Mouse (Mus musculus) layer of hippocampus, adult 9-10 months (tissue): ENCODE data around the gene Il1f10.

Source experiments
- DNase-seq: peaks from one replicate; pipeline ENCODE4 v3.0.0; 2022; ENCODE audit warnings: low spot score

Il1f10 gene

GRCm38 (mm10) chr2:24290896-24291295, at the start of gene Il1f10:
Gene Il1f10 (plus strand): TSS chr2:24291196.
- no peak for DNase-seq

DNA sequence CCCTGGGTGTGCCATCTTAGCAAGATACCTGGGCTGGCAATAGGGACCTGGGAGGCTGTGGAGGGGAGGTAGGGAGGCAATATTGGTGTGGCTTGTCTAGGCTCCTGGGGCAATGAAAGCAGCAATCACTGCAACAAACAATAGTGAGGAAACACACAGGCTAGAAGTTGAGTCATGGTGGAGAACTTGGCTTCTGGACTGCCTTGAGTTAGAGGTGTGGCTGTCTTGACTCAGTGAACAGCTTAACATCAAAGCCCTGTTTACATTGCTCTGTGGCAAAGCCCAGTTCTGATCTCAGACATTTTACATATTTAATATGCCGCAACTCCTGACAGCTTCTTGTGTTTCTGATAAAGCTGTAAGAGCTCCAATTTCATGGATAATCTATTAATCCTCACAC, 23.5 kb upstream of the Il1f10 start:
- DNase-seq: no peak

DNA sequence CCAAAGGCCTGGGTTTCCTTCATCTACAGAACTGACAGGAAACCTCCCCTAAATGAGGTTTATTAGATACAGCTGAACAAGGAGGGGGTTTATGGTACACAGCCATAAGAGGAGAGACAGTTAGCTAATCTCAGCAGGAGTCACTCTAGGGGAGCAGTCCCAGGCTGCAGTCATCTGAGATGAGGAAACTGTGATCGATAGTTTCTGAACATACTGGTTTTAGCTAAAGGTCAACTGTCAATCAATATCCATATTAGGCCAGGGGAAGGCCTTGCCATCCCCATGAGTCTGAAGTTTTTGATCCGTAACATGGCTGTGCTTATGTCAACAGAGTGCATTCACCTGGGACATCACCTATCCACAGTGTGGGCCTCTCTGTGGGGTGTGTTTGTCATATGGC, 17.4 kb upstream of the Il1f10 start:
- DNase-seq: no peak

DNA sequence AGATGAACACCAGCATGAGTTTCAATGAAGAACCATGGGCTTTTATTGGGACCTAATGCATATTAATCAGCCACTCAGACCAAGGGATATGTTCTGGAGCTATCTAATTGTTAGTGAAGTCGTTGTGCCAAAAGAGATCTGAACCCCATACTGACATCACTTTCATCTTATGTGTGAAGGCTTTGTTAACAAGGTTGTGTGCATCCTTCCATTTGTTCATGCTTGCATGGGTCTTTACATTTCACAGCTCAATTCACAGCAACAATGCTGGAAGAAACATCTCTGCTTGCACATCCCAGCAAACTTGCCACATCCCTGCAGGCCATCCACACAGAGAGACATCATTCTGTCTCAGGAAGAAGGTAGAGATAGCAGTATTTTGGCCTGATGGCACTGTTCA, 15.8 kb upstream of the Il1f10 start:
- DNase-seq: no peak

GRCm38 (mm10) chr2:24276654-24277053, 14.3 kb upstream of the Il1f10 start, which contains the start of gene Il1f5:
Gene Il1f5 (plus strand): TSS chr2:24276954.
- no peak for DNase-seq

- DNase-seq: no peak
Measured at GRCm38 (mm10) chr2:24294616-24295015, 3.6 kb downstream of the Il1f10 start.

DNA sequence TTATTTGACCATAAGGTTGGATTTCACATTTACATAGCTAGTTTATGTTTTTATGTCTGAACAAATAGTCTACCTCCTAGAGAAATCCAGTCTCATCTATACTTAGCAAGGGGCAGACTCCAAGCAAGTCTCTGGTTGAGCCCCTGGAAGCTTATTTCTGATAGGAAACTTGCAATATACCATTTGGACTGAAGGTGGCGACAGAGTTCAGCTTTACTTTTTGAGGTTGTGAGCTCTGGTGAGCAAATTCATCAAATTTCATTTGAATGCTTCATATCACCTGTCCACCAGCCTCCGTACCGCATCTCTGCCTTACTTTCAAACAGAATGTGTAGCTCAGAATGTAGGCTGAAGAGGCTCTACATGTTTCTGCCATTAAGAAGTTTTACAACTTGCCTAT, 5.8 kb downstream of the Il1f10 start:
- DNase-seq: peak; percentile 3

DNA sequence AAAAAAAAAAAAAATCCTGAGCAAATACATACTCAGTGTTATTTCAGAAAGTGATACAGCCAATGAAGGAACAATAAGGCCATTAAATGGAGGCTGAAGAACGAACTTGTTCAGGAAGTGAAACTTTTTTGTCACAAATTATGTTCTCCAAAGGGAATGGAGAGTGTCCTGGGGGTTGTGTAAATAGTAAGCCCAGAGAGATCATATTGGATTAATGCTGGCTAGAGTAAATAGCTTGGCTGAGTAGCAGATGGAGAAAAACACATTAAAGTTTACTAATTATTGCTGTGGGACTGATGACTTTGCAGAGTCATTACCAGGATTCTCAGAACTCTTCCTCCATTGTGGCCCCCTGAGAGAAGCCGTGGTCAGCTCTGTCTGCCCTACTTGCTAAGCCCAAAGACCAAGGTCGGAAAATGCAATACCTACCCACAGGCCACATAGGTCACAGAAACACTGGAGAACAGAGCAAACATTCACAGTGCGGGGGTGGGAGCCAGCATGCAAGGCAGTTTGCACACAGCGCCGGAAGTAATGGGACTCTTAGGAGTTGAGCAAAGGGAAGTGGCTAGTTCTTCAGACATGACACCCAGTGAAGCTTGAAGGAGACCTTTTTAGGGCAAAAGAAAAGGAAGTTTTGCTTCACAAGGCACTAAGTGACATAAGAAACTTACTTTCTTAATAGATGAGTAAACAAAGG, 20.5 kb downstream of the Il1f10 start:
- DNase-seq: no peak

DNA sequence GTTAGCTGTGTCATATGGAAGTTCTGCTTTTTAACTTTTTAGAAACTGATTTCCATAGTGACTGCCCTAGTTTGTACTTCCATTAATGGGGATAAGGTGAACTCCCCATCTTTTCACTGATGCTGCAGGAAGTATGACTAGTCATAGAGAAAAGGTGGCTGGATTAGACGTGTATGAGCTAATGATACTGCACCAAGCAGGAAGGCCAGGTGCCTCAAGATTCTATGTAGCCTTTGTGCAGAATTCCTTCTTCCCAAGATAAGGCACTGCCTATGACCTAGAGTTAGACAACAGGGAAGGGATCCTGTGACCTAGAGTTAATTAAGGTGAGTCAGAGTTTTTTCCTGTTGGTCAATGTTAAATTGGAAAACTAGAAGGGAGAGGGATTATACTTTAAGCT, 25.9 kb downstream of the Il1f10 start:
- no peak for DNase-seq

DNA sequence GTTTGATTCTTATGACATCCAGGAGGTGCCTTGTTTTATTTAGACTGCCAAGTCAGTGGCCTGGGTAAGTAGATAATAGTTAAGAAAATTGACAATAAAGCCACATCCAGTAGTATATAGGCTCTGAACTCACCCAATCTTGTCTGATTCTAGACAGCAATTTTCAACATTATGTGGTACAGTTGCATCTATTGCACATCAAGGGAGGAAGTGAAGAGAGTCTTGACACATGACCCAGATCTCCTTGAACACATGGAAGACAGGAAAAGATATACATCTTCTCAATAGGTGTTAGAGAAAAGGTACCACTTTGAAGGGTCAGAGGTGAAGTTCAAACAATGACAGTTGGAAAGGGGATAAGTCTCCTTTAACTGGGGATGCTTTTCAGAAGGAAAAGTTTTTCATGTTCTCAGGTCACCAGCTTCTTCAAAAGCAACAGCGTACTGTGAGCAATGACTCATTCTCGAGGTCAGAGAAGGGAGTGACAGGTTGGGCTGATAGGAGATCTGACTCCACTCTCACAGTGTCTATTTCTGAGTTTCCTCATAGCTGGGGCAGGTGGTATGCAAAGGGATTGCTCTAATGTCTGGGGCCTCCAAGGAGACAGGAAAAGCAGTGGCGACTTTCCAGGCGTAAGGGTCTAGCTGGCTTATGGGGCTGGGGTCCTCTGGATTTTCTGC, 27.1 kb downstream of the Il1f10 start:
- no peak for DNase-seq

DNA sequence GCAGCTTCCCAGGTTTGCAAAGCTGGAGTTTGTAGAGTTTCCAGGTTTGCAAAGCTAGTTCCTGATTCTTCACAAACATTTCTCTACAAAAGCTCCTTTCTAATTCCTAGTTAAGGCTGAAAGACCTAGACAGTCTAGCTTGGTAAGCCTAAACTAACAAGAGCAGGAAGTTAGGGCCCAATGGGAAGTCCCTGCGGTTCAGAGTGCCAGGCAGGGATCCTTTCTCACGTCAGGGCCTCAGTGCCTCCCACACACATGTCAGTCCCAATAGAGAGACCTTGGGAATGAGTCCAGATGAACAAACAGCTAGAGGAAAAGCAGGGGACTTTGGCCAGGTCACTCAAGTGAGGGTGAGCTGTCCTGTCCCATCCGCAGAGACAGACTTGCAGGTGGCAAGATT, 44.3 kb downstream of the Il1f10 start:
- no peak for DNase-seq

- DNase-seq: no peak
Measured at GRCm38 (mm10) chr2:24336545-24336944, 45.5 kb downstream of the Il1f10 start, which contains the start of gene Il1rn. Gene Il1rn (plus strand): TSS chr2:24336853.

GRCm38 (mm10) chr2:24341395-24341885, 50.4 kb downstream of the Il1f10 start:
- DNase-seq: no peak
